Mouse (Mus musculus): ENCODE measurements at regions not wholly inside any gene's neighbourhood (a gene's known extent, or its start where the extent isn't known, plus 50 kb on each side); places are given as distances from the start of the nearest gene placed in this dataset.

DNA sequence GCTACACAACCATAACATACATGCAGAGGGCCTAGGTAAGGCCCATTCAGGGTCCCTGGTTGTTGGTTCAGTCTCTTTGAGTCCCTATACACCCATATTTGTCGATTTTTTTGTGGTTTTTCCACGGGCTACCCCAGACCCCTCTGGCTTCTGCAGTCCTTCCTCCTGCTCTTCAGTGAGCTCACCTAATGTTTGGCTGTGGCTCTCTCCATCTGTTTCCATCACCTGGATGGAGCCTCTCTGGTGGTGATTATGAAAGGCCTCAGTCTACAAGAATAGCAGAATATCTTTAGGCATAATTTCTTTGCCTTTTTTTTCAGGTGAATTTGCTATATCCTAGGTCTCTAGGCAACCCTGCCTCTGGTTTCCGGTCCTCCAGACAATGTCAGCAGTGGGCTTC lies 373.9 kb upstream of the Slc7a11 start:
- no peak for TF ChIP-seq POLR2A (IDR thresholded peaks at IDR 0.05; ENCODE audit: control insufficient read depth, low read depth, low read length)
- no peak for TF ChIP-seq CTCF (IDR thresholded peaks at IDR 0.05; ENCODE audit: control insufficient read depth, insufficient read depth, insufficient replicate concordance, low read depth, low read length)

Measured in testis, adult 2 months (tissue).